Mouse (Mus musculus) hindlimb bud, embryonic 11.5 days (tissue): ENCODE data around the gene Tbx3.

ENCODE experiments used
- DNase-seq: peaks from one replicate; pipeline ENCODE4 v3.0.0-alpha.2; 2012; ENCODE audit warnings: low read depth, low spot score; ENCODE audit errors: extremely low spot score

The Tbx3 gene

GRCm38 (mm10) chr5:119670566-119671108 lies at the start of gene Tbx3:
Tbx3 (plus strand) TSS chr5:119670669.
- peak; percentile 84 for DNase-seq

GRCm38 (mm10) chr5:119622076-119622475 lies 48.4 kb upstream of the Tbx3 start:
- DNase-seq = no peak

GRCm38 (mm10) chr5:119624554-119624953 lies 45.9 kb upstream of the Tbx3 start:
- no peak for DNase-seq

GRCm38 (mm10) chr5:119625603-119626002 lies 44.9 kb upstream of the Tbx3 start:
- DNase-seq = no peak

GRCm38 (mm10) chr5:119626154-119626553 lies 44.3 kb upstream of the Tbx3 start:
- DNase-seq = no peak

- DNase-seq = no peak
Measured at GRCm38 (mm10) chr5:119626662-119627061, 43.8 kb upstream of the Tbx3 start.

- DNase-seq = no peak
Measured at GRCm38 (mm10) chr5:119628100-119628499, 42.4 kb upstream of the Tbx3 start.

GRCm38 (mm10) chr5:119628746-119629327 lies 41.6 kb upstream of the Tbx3 start:
- DNase-seq = no peak

GRCm38 (mm10) chr5:119633581-119633980 lies 36.9 kb upstream of the Tbx3 start:
- no peak for DNase-seq

- no peak for DNase-seq
Measured at GRCm38 (mm10) chr5:119634861-119635260, 35.6 kb upstream of the Tbx3 start.

- DNase-seq = no peak
Measured at GRCm38 (mm10) chr5:119638300-119638699, 32.2 kb upstream of the Tbx3 start.

GRCm38 (mm10) chr5:119641094-119641493 lies 29.4 kb upstream of the Tbx3 start:
- no peak for DNase-seq

- no peak for DNase-seq
Measured at GRCm38 (mm10) chr5:119641714-119642113, 28.8 kb upstream of the Tbx3 start.

- DNase-seq = no peak
Measured at GRCm38 (mm10) chr5:119646965-119647364, 23.5 kb upstream of the Tbx3 start.

GRCm38 (mm10) chr5:119651135-119651965 lies 19.1 kb upstream of the Tbx3 start:
- no peak for DNase-seq

GRCm38 (mm10) chr5:119656354-119656753 lies 14.1 kb upstream of the Tbx3 start:
- no peak for DNase-seq

- no peak for DNase-seq
Measured at GRCm38 (mm10) chr5:119656856-119657255, 13.6 kb upstream of the Tbx3 start.

- DNase-seq = no peak
Measured at GRCm38 (mm10) chr5:119657362-119657761, 13.1 kb upstream of the Tbx3 start.

- no peak for DNase-seq
Measured at GRCm38 (mm10) chr5:119657804-119658203, 12.7 kb upstream of the Tbx3 start.

GRCm38 (mm10) chr5:119658396-119658795 lies 12.1 kb upstream of the Tbx3 start:
- no peak for DNase-seq

GRCm38 (mm10) chr5:119659041-119659440 lies 11.4 kb upstream of the Tbx3 start:
- DNase-seq = no peak
